Mouse (Mus musculus) ES-E14 (cell line): ENCODE data around the gene Uba3. TPM values are rescaled to one million over a fixed set of nuclear protein-coding genes. Genes with fewer than 3 reads are reported as not detected.

Source experiments
- DNase-seq: peaks from one replicate; pipeline ENCODE4 v3.0.0-alpha.2; 2013; ENCODE audit warnings: low read depth, low spot score
- H3K27ac ChIP-seq: 2 replicates; pipeline ENCODE4 v1.5.1; 2012; ENCODE audit warnings: low read depth, mild to moderate bottlenecking, low read length, moderate library complexity, mixed read lengths; ENCODE audit not compliant: poor library complexity, insufficient read depth, severe bottlenecking
- H3K36me3 ChIP-seq: 2 replicates; pipeline ENCODE4 v1.6.1; 2012; ENCODE audit warnings: mild to moderate bottlenecking, low read length, moderate library complexity, mixed read lengths; ENCODE audit not compliant: control insufficient read depth, poor library complexity, insufficient read depth, severe bottlenecking
- H3K4me1 ChIP-seq, 2 experiments: fragments of 150-350 bp in 1 of 2; sonication (generic) in 1 of 2; 2 replicates each; pipeline ENCODE4 v1.6.1; 2012; ENCODE audit warnings: low read length in 2 of 2, mild to moderate bottlenecking in 1 of 2, mixed read lengths in 1 of 2; ENCODE audit not compliant: control insufficient read depth in 2 of 2, insufficient read depth in 2 of 2, poor library complexity in 1 of 2
- H3K4me3 ChIP-seq, 2 experiments: fragments of 150-350 bp in 1 of 2; sonication (generic) in 1 of 2; 2 replicates each; pipeline ENCODE4 v1.5.1; 2012; ENCODE audit warnings: low read length in 2 of 2, low read depth in 1 of 2, mild to moderate bottlenecking in 1 of 2, mixed read lengths in 1 of 2; ENCODE audit not compliant: insufficient read depth in 1 of 2, poor library complexity in 1 of 2, severe bottlenecking in 1 of 2
- H3K9ac ChIP-seq: 2 replicates; pipeline ENCODE4 v1.6.1; 2012; ENCODE audit warnings: low read depth, mild to moderate bottlenecking, low read length, mixed read lengths; ENCODE audit not compliant: poor library complexity, insufficient read depth, severe bottlenecking
- H3K9me3 ChIP-seq: fragments of 150-350 bp; sonication (generic); 2 replicates; pipeline ENCODE4 v1.6.1; 2012; ENCODE audit warnings: low read depth, mild to moderate bottlenecking, low read length; ENCODE audit not compliant: control insufficient read depth, insufficient read depth
- CHD2 ChIP-seq: IDR thresholded peaks from 2 replicates; pipeline ENCODE4 v1.6.1; 2014; ENCODE audit warnings: mild to moderate bottlenecking, low read depth, low read length, inconsistent platforms
- HCFC1 ChIP-seq: IDR thresholded peaks from 2 replicates; pipeline ENCODE4 v1.6.1; 2012; ENCODE audit warnings: low read length, inconsistent platforms, borderline replicate concordance; ENCODE audit not compliant: insufficient read depth
- MAFK ChIP-seq: IDR thresholded peaks from 2 replicates; pipeline ENCODE4 v1.6.1; 2014; ENCODE audit warnings: mild to moderate bottlenecking, low read depth, low read length, inconsistent platforms; ENCODE audit not compliant: insufficient read depth
- ZC3H11A ChIP-seq: IDR thresholded peaks from 2 replicates; pipeline ENCODE4 v1.6.1; 2012; ENCODE audit warnings: low read depth, mild to moderate bottlenecking, inconsistent platforms, low read length, borderline replicate concordance
- ZNF384 ChIP-seq: IDR thresholded peaks from 2 replicates; pipeline ENCODE4 v1.6.1; 2012; ENCODE audit warnings: low read depth, low read length, inconsistent platforms
- in situ Hi-C, 2 experiments: fragments of 600-800 bp; cut with MboI; formaldehyde crosslinking; loops; one replicate each; pipeline ENCODE4 v1.15.1; 2025; ENCODE audit warnings: low sequenced_read_pairs in 2 of 2, inconsistent platforms in 1 of 2; ENCODE audit not compliant: unreplicated experiment in 2 of 2
- total RNA-seq: library from RNA; depleted of rRNA; stranded (reverse); fragments of 300-350 nt; gene quantifications from 2 replicates; pipeline ENCODE4 v1.2.3, GENCODE M21; 2012; rRNA removed

Uba3 gene
- total RNA-seq, 1 experiment: 76.4 TPM

DNA sequence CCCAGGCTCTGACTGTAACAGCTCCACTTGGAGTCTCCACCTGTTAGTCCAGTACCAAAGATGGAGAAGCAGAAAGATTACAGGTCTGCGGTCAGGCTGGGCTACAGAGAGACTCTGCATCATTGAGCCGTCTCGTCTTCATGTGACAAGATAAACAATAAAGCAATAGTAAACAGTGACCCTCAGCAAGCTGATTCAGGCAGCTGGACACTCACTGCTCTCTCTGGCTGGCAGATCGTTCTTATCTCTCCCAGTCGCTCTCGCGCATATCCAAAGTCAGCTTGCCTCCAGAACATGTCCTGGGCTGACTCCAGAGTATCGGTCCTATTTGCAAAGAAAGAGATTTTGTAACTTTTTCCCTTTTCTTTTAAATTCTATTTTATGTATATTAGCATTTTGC is 62.8 kb downstream of the Uba3 start:
- Histone ChIP-seq H3K4me1 (peaks cover 2 to 4% of the 10 kb centered on the region in 2 experiments; a peak in 1 of 4 replicates), H3K27ac (no peak overlapping the region), H3K4me3 (no peak overlapping the region), H3K9me3 (no peaks in the 10 kb centered on the region), H3K36me3 (no peaks in the 10 kb centered on the region; the same call in 1 of the 2 replicates), H3K9ac (no peak overlapping the region)
- in situ Hi-C loops: no loop called here
- TF ChIP-seq HCFC1: no peak
- no peak for TF ChIP-seq MAFK
- no peak for TF ChIP-seq ZNF384
- TF ChIP-seq CHD2: no peak
- no peak for DNase-seq

DNA sequence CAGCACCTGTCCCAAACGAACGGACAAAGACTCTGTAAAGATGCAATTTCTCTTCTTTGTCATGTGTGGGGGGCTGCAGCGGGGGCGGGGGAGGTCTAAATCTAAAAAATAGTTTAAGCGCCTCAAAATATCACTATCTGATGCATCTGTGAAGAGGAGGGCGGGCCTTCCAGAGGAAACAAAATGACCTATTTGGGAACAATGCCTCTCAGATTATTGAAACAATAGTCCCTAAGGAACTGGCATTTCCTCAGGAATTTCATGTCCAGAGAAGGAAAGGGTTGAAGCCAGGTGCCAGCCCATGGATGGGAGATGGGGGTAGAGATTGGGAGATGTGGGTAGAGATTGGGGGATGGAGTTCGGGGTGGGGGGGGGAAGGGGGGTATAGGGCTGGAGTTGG is 63.6 kb downstream of the Uba3 start:
- Histone ChIP-seq H3K4me1 (peaks cover 2 to 4% of the 10 kb centered on the region in 2 experiments; a peak in 1 of 4 replicates), H3K27ac (no peak overlapping the region), H3K36me3 (no peaks in the 10 kb centered on the region; the same call in 1 of the 2 replicates), H3K9me3 (no peaks in the 10 kb centered on the region), H3K9ac (no peak overlapping the region), H3K4me3 (no peak overlapping the region)
- no peak for DNase-seq
- in situ Hi-C loops: no loop called here
- no peak for TF ChIP-seq CHD2
- TF ChIP-seq HCFC1: no peak
- TF ChIP-seq ZNF384: no peak
- no peak for TF ChIP-seq ZC3H11A

Other genes starting within 250 kb of the Uba3 start
- 1.7 and 2.1 TPM in 2 replicates for gene Fam19a4, start 145.2 kb downstream of the Uba3 start, total RNA-seq
- gene Eogt, start 56.5 kb downstream of the Uba3 start, total RNA-seq: 7.7 and 10.3 TPM in 2 replicates
- 25.8 and 28.2 TPM in 2 replicates for gene Tmf1, start 26.5 kb downstream of the Uba3 start, total RNA-seq
- 46.5 and 64.5 TPM in 2 replicates for gene Arl6ip5, start 5.0 kb upstream of the Uba3 start, total RNA-seq
- 0.09 TPM in 1 of 2 replicates, not detected in the other for gene Lmod3, start 47.1 kb upstream of the Uba3 start, total RNA-seq